Mouse (Mus musculus): ENCODE results near the gene Srrt. TPM values are rescaled to one million over a fixed set of nuclear protein-coding genes. Genes with fewer than 3 reads are reported as not detected.

Srrt gene
- polyA plus RNA-seq, 1 experiment from 2014 or later, result 122 TPM

GRCm38 (mm10) chr5:137332857-137333511, 25.5 kb upstream of the Srrt start:
- 0 out of 2 replicates have a peak overlapping the region, but pooled peaks have one; percentile 34 for H3K27ac ChIP-seq (ENCODE audit: low read depth)
- ATAC-seq (replicated peaks; ENCODE audit: low FRiP score, low TSS enrichment, low read depth), result no peak

GRCm38 (mm10) chr5:137330910-137331309, 23.4 kb upstream of the Srrt start:
- no peak for DNase-seq (ENCODE audit: low spot score)
- Histone ChIP-seq H3K27ac (ENCODE audit: low read depth) (no peak overlapping the region), H3K36me3 (ENCODE audit: control insufficient read depth, insufficient read depth, low read length) (peaks cover 16% of the 10 kb centered on the region; the same call in 1 of the 2 replicates), H3K27me3 (replicated peaks; ENCODE audit: control insufficient read depth, insufficient read depth, low read length) (no peaks in the 10 kb centered on the region), H3K9me3 (ENCODE audit: control insufficient read depth, low read length) (no peaks in the 10 kb centered on the region), H3K4me1 (replicated peaks; ENCODE audit: control insufficient read depth, insufficient read depth, low read length) (no peaks in the 10 kb centered on the region), H3K4me2 (ENCODE audit: low read length) (no peak overlapping the region), H3K9ac (ENCODE audit: low read length) (no peak overlapping the region), H3K4me3 (ENCODE audit: low read depth, low read length) (no peak overlapping the region)
- ATAC-seq (replicated peaks; ENCODE audit: low FRiP score, low TSS enrichment, low read depth), result no peak
- 88% methylated on average over 7 of the region's 7 CpGs for WGBS

More at GRCm38 (mm10) chr5:137332857-137333511, 25.5 kb upstream of the Srrt start:
- Histone ChIP-seq H3K4me2 (ENCODE audit: low read length) (peak overlapping the region; percentile 96), H3K4me3 (ENCODE audit: low read depth, low read length) (peak overlapping the region; percentile 63), H3K9me3 (ENCODE audit: control insufficient read depth, low read length) (no peaks in the 10 kb centered on the region), H3K36me3 (ENCODE audit: control insufficient read depth, insufficient read depth, low read length) (peaks cover 7% of the 10 kb centered on the region; the same call in 1 of the 2 replicates), H3K27me3 (replicated peaks; ENCODE audit: control insufficient read depth, insufficient read depth, low read length) (no peaks in the 10 kb centered on the region), H3K9ac (ENCODE audit: low read length) (peak overlapping the region; percentile 63), H3K4me1 (replicated peaks; ENCODE audit: control insufficient read depth, insufficient read depth, low read length) (peaks cover 5% of the 10 kb centered on the region; the same call in 1 of the 2 replicates)
- no peak for DNase-seq (ENCODE audit: low spot score)
- WGBS, result 17% methylated on average over 15 of the region's 15 CpGs

GRCm38 (mm10) chr5:137320996-137321395, 13.5 kb upstream of the Srrt start:
- no peak overlapping the region for H3K4me2 ChIP-seq (ENCODE audit: low read length)
- whole genome bisulfite sequencing, result 91% methylated on average over 3 of the region's 3 CpGs
- H3K36me3 ChIP-seq (ENCODE audit: control insufficient read depth, insufficient read depth, low read length), result peaks cover 25% of the 10 kb centered on the region
- H3K27ac ChIP-seq (ENCODE audit: low read depth), result no peak overlapping the region
- H3K27me3 ChIP-seq (replicated peaks; ENCODE audit: control insufficient read depth, insufficient read depth, low read length), result no peaks in the 10 kb centered on the region
- H3K4me3 ChIP-seq (ENCODE audit: low read depth, low read length), result no peak overlapping the region
- DNase-seq (ENCODE audit: low spot score) (no peak), ATAC-seq (replicated peaks; ENCODE audit: low FRiP score, low TSS enrichment, low read depth) (no peak)
- no peak overlapping the region for H3K9ac ChIP-seq (ENCODE audit: low read length)
- H3K9me3 ChIP-seq (ENCODE audit: control insufficient read depth, low read length), result no peaks in the 10 kb centered on the region
- H3K4me1 ChIP-seq (replicated peaks; ENCODE audit: control insufficient read depth, insufficient read depth, low read length), result 0 out of 2 replicates have a peak, but pooled peaks cover 1% of the 10 kb centered on the region

DNA sequence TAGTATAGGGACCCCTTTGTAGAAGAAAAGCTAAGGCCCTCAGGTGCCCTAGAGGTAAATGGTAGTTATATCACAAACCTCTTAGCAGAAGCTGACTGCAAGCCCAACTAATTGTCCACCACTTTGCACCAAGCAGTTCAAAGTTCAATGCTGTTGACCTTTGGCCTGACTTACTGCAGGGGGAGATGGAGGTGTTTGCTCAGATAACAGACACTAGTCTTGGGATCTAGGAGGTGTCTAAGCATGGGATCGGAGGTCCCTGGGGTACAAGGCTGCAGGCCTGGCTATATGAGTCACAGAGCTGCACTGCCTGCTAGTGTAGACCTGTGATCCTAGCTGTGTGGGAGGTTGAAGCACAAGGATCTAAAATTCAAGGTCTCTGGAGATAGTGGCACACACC, 11.1 kb upstream of the Srrt start:
- Histone ChIP-seq H3K9me3 (ENCODE audit: control insufficient read depth, low read length) (no peaks in the 10 kb centered on the region), H3K27ac (ENCODE audit: low read depth) (no peak overlapping the region), H3K4me2 (ENCODE audit: low read length) (no peak overlapping the region), H3K27me3 (replicated peaks; ENCODE audit: control insufficient read depth, insufficient read depth, low read length) (no peaks in the 10 kb centered on the region), H3K9ac (ENCODE audit: low read length) (no peak overlapping the region), H3K36me3 (ENCODE audit: control insufficient read depth, insufficient read depth, low read length) (peaks cover 20% of the 10 kb centered on the region), H3K4me3 (ENCODE audit: low read depth, low read length) (no peak overlapping the region), H3K4me1 (replicated peaks; ENCODE audit: control insufficient read depth, insufficient read depth, low read length) (peaks cover 18% of the 10 kb centered on the region)
- DNase-seq (ENCODE audit: low spot score), result no peak
- ATAC-seq (replicated peaks; ENCODE audit: low FRiP score, low TSS enrichment, low read depth), result no peak
- 70% methylated on average over 1 of the region's 1 CpGs for WGBS

DNA sequence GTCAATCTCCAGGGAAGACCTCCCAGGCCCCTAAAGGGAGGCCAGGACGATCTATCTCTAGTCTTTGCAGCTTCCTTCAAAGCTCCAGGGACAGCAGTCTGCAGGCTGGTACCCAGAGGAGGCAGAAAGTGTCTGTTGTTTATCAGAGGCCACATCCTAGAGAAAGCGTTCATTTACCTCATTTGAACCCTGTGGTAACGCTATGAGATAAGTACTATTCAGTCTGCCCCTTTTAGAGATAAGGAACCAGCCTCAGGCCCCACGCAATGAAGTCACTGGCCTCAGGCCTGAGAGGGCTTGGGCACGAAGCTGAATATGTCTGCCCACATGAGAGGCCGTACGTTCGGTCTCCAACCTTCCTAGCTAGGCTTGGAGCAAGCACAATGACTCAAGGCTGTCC, 9.9 kb upstream of the Srrt start:
- no peak for ATAC-seq (replicated peaks; ENCODE audit: low FRiP score, low TSS enrichment, low read depth)
- WGBS, result 77% methylated on average over 8 of the region's 8 CpGs
- H3K9me3 ChIP-seq (ENCODE audit: control insufficient read depth, low read length), result no peaks in the 10 kb centered on the region
- H3K4me1 ChIP-seq (replicated peaks; ENCODE audit: control insufficient read depth, insufficient read depth, low read length), result peaks cover 29% of the 10 kb centered on the region
- DNase-seq (ENCODE audit: low spot score), result no peak
- no peak overlapping the region for H3K27ac ChIP-seq (ENCODE audit: low read depth)
- no peak overlapping the region for H3K4me3 ChIP-seq (ENCODE audit: low read depth, low read length)
- H3K4me2 ChIP-seq (ENCODE audit: low read length), result no peak overlapping the region
- H3K27me3 ChIP-seq (replicated peaks; ENCODE audit: control insufficient read depth, insufficient read depth, low read length), result no peaks in the 10 kb centered on the region
- H3K9ac ChIP-seq (ENCODE audit: low read length), result no peak overlapping the region
- peaks cover 20% of the 10 kb centered on the region for H3K36me3 ChIP-seq (ENCODE audit: control insufficient read depth, insufficient read depth, low read length)

DNA sequence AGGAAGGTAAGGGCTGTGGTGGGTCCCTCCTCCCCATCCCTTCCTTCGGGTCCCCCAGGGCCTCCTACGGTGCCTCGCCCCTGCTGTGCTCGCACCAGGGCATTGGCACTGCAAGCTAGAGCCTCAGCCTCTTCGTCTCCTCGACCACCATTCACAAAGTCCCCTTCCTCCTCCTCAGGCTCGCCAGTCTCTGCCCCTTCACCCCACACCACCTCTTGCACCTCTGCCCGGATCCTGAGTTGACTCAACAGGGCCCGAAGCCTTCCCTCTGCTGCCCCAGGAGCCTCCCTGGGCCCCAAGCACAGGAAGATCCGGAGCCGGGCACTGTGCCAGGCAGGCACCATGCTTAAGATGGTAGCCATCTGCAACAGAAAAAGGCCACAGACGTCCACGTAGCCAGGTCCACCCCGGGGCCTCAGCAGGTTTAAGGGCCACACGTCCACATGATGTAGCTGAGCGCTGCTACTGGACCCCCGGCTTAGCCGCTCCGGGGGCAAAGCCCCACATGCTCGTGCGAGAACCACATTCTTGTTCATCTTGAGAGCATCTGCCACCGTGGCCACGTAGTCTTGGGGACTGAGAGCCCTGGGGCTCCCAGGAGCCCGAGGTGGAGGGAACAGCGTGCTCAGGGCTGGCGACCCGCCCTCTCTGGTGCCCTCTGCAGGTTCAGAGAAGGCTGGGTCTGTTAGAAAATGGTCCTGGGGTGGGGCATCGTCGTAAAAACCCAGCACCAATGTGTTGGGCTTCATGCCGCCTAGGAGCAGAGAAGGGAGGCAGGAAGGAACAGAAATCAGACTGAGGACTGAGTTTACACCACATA, 7.8 kb upstream of the Srrt start:
- Histone ChIP-seq H3K9ac (ENCODE audit: low read length) (peak overlapping the region; percentile 70; the same call in 1 of the 2 replicates), H3K36me3 (ENCODE audit: control insufficient read depth, insufficient read depth, low read length) (peaks cover 22% of the 10 kb centered on the region), H3K27me3 (replicated peaks; ENCODE audit: control insufficient read depth, insufficient read depth, low read length) (no peaks in the 10 kb centered on the region), H3K4me2 (ENCODE audit: low read length) (peak overlapping the region; percentile 97), H3K27ac (ENCODE audit: low read depth) (peak overlapping the region; percentile 85), H3K4me1 (replicated peaks; ENCODE audit: control insufficient read depth, insufficient read depth, low read length) (peaks cover 34% of the 10 kb centered on the region), H3K9me3 (ENCODE audit: control insufficient read depth, low read length) (no peaks in the 10 kb centered on the region), H3K4me3 (ENCODE audit: low read depth, low read length) (no peak overlapping the region)
- 38% methylated on average over 29 of the region's 30 CpGs for WGBS
- ATAC-seq (replicated peaks; ENCODE audit: low FRiP score, low TSS enrichment, low read depth), result no peak
- no peak for DNase-seq (ENCODE audit: low spot score)

DNA sequence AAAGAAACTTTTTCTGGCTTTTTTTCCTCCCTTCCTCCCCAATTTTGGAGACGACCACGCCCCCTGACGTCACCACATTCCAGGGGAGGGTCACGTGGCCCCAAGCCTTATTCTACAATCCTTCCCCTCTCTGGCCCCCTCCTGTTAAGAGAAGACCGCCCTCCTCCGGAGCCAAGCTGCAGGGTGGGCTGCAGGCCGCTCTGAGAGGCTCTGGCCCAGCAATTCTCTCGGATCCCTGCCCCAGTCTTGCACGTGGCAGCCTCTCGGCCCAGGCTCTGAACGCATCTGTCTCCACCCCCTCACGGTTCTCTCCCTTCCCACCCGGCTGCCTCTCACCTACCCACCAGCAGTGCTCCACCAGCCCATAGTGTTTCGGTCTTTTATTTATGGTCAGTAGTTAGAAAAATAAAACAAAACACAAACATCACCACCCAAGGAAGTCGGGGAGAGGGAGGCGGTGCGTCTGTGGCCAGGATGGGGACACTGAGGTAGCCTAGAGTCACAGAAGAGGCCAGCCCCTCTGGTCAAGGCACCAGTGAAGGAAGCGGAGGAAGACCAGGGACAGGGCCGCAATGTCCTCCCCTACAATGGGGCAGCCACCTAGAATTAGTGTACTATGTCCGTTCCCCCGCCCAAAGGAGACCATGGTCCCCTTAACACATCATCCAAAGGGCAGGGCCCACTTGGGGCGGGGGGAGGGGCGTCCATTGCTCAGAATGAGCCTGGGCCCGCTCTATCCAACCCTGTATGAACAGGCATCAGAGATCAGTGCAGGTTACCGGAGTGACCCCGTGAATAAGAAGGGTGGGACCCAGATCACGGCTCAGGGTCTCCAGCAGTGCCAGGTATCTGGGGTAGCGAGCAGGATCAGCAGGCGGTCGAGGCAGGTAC, 7.0 kb upstream of the Srrt start, which contains the start of gene Trip6:
Gene Trip6, minus strand, starts transcription at position 212 of the 891 bp plus-strand sequence.
- Histone ChIP-seq H3K9ac (ENCODE audit: low read length) (peak within 1 kb of the TSS; percentile 70), H3K4me2 (ENCODE audit: low read length) (peak within 1 kb of the TSS; percentile 97), H3K4me1 (replicated peaks; ENCODE audit: control insufficient read depth, insufficient read depth, low read length) (peaks cover 34% of the 10 kb centered on the region), H3K27me3 (replicated peaks; ENCODE audit: control insufficient read depth, insufficient read depth, low read length) (no peaks in the 10 kb centered on the region), H3K9me3 (ENCODE audit: control insufficient read depth, low read length) (no peaks in the 10 kb centered on the region), H3K4me3 (ENCODE audit: low read depth, low read length) (peak within 1 kb of the TSS; percentile 71), H3K36me3 (ENCODE audit: control insufficient read depth, insufficient read depth, low read length) (peaks cover 27% of the 10 kb centered on the region), H3K27ac (ENCODE audit: low read depth) (peak within 1 kb of the TSS; percentile 85)
- ATAC-seq (replicated peaks; ENCODE audit: low FRiP score, low TSS enrichment, low read depth) (peak; percentile 92), DNase-seq (ENCODE audit: low spot score) (peak; percentile 98)
- 19% methylated on average over 30 of the region's 30 CpGs for WGBS
